Mouse (Mus musculus) cerebellum, adult (tissue): ENCODE data around the gene Ddx50.
"Not testable (repeated sequence)": the region's sequence is repeated elsewhere in the genome, so short reads cannot be mapped to it uniquely, and the experiment has no call there.

Experiments used
- ATAC-seq: cut with Nextera tagmentation; 2 replicates; pipeline ENCODE4 v1.9.2; 2017; ENCODE audit warnings: mild to moderate bottlenecking, moderate library complexity, mixed read lengths; ENCODE audit not compliant: insufficient number of reproducible peaks, low FRiP score, low TSS enrichment

Ddx50 gene

GRCm38 (mm10) chr10:62601833-62602176 lies 49.2 kb downstream of the Ddx50 start:
- ATAC-seq, result peak; percentile 88

GRCm38 (mm10) chr10:62601053-62601791 lies 49.8 kb downstream of the Ddx50 start:
- no peak for ATAC-seq

- ATAC-seq, result no peak
Measured at GRCm38 (mm10) chr10:62600056-62600455, 51.0 kb downstream of the Ddx50 start.

- not testable (repeated sequence) for ATAC-seq
Measured at GRCm38 (mm10) chr10:62599311-62599710, 51.7 kb downstream of the Ddx50 start.

- ATAC-seq, result no peak
Measured at GRCm38 (mm10) chr10:62592496-62592895, 58.5 kb downstream of the Ddx50 start.

- ATAC-seq, result peak; percentile 90
Measured at GRCm38 (mm10) chr10:62590200-62590599, 60.8 kb downstream of the Ddx50 start.

- no peak for ATAC-seq
Measured at GRCm38 (mm10) chr10:62588616-62589015, 62.4 kb downstream of the Ddx50 start.

GRCm38 (mm10) chr10:62583245-62583644 lies 67.8 kb downstream of the Ddx50 start:
- no peak for ATAC-seq

GRCm38 (mm10) chr10:62582701-62583100 lies 68.3 kb downstream of the Ddx50 start:
- no peak for ATAC-seq

GRCm38 (mm10) chr10:62582263-62582662 lies 68.8 kb downstream of the Ddx50 start:
- no peak for ATAC-seq

- ATAC-seq, result not testable (repeated sequence)
Measured at GRCm38 (mm10) chr10:62579129-62579528, 71.9 kb downstream of the Ddx50 start.

- ATAC-seq, result peak; percentile 100
Measured at GRCm38 (mm10) chr10:62578338-62579100, 72.5 kb downstream of the Ddx50 start, which contains the start of gene Kif1bp. Kif1bp (minus strand) TSS chr10:62578457.

- ATAC-seq, result peak; percentile 60
Measured at GRCm38 (mm10) chr10:62577673-62578337, 73.2 kb downstream of the Ddx50 start.

GRCm38 (mm10) chr10:62575001-62575400 lies 76.0 kb downstream of the Ddx50 start:
- no peak for ATAC-seq

GRCm38 (mm10) chr10:62570126-62570871 lies 80.7 kb downstream of the Ddx50 start:
- ATAC-seq, result no peak

GRCm38 (mm10) chr10:62568861-62569260 lies 82.2 kb downstream of the Ddx50 start:
- ATAC-seq, result no peak
